In genomic region chr1:172162009-172162408, GRCm38 (mm10) we compare ENCODE assay signal across 10 mouse cellular contexts. TPM values are rescaled to one million over a fixed set of nuclear protein-coding genes. Genes with fewer than 3 reads are reported as not detected.
DNase-seq lines count a peak whose midpoint lies in the region; ATAC-seq and TF ChIP-seq lines count a peak whose summit lies in the region.
"Had no signal": no experiment of that assay in that cellular context is flagged by ENCODE, and none has a peak within 500 bp of the region (broad histone marks: within the 10 kb centered on the region; RNA-seq: fewer than 3 reads in every experiment).

No protein-coding gene starts in this region.

- H3K36me3 ChIP-seq in midbrain, postnatal 0 days (ENCODE audit: insufficient read depth, low read length): peaks cover 7% of the 10 kb centered on the region; the same call in 1 of the 2 replicates

- TF ChIP-seq CTCF in cerebellum, adult 2 months (IDR thresholded peaks at IDR 0.05; ENCODE audit: borderline replicate concordance, insufficient read depth, low read depth, low read length): peak; percentile 41; the same call in 1 of the 2 replicates
- TF ChIP-seq CTCF in midbrain, postnatal 0 days (IDR thresholded peaks at IDR 0.05): peak; percentile 79

- peak; percentile 27 for DNase-seq in adrenal gland, postnatal 10 days
- DNase-seq in adrenal gland, adult 18-20 months (ENCODE audit: low spot score in 2 of 2): no peak
- DNase-seq in left cerebral cortex, adult 18-20 months (ENCODE audit: low spot score in 2 of 2): peak; percentile 21 to 38
- DNase-seq in left cerebral cortex, adult 11 months (ENCODE audit: low spot score): no peak
- DNase-seq in cerebellum, adult 2 months: peak; percentile 58 to 69
- DNase-seq in induced T-regulatory cell, adult 2 months (ENCODE audit: low read depth): peak; percentile 64
- DNase-seq in midbrain, postnatal 0 days (ENCODE audit: low spot score): peak; percentile 65
- no peak for DNase-seq in adrenal gland, adult 2 months

- WGBS in cerebellum, adult 2 months: 88% methylated on average over 1 of the region's 1 CpGs
- 90% methylated on average over 1 of the region's 1 CpGs for WGBS in midbrain, postnatal 0 days

- H3K9ac ChIP-seq in midbrain, postnatal 0 days (replicated peaks; ENCODE audit: low read length, poor library complexity, severe bottlenecking): no peak overlapping the region
- H3K9ac ChIP-seq: limb, embryonic 13.5 days had no signal

- ATAC-seq in midbrain, postnatal 0 days (ENCODE audit: low FRiP score): no peak; the same call in 1 of the 2 replicates

- TF ChIP-seq POLR2A in cerebellum, adult 2 months (IDR thresholded peaks at IDR 0.05; ENCODE audit: borderline replicate concordance, insufficient read depth, low read length): no peak

- peaks cover 8% of the 10 kb centered on the region; the same call in 1 of the 2 replicates for H3K4me1 ChIP-seq in cerebellum, adult 2 months (ENCODE audit: control insufficient read depth, insufficient read depth, low read length)
- no peaks in the 10 kb centered on the region for H3K4me1 ChIP-seq in midbrain, postnatal 0 days (ENCODE audit: insufficient read depth, low read length)
- H3K4me1 ChIP-seq: limb, embryonic 13.5 days had no signal

- no peaks in the 10 kb centered on the region for H3K9me3 ChIP-seq in midbrain, postnatal 0 days (ENCODE audit: low read length)
- H3K9me3 ChIP-seq: limb, embryonic 13.5 days had no signal

- no peak overlapping the region for H3K4me2 ChIP-seq in midbrain, postnatal 0 days (ENCODE audit: low read depth, low read length, poor library complexity, severe bottlenecking)
- H3K4me2 ChIP-seq: limb, embryonic 13.5 days had no signal

- H3K27me3 ChIP-seq in cerebellum, adult 2 months (ENCODE audit: control insufficient read depth, insufficient read depth, low read length): no peaks in the 10 kb centered on the region
- no peaks in the 10 kb centered on the region for H3K27me3 ChIP-seq in midbrain, postnatal 0 days (ENCODE audit: insufficient read depth, low read length)
- H3K27me3 ChIP-seq: limb, embryonic 13.5 days had no signal

- no peak overlapping the region for H3K4me3 ChIP-seq in cerebellum, adult 2 months (replicated peaks; ENCODE audit: insufficient read depth, low read depth, low read length)
- H3K4me3 ChIP-seq in midbrain, postnatal 0 days (ENCODE audit: low read depth, low read length): no peak overlapping the region
- H3K4me3 ChIP-seq: erythroblast, embryonic 14.5 days; limb, embryonic 13.5 days had no signal

- no peak overlapping the region; the same call in 1 of the 2 replicates for H3K27ac ChIP-seq in cerebellum, adult 2 months (ENCODE audit: insufficient read depth, low read length)
- H3K27ac ChIP-seq in midbrain, postnatal 0 days (ENCODE audit: low read depth, low read length): no peak overlapping the region
- H3K27ac ChIP-seq: limb, embryonic 13.5 days had no signal

RNA-seq across cellular contexts. Expression of gene Dcaf8, which starts 14.1 kb away (rescaled TPM):
- total RNA-seq in adrenal gland, postnatal 10 days (2021): 100 to 1,000 TPM; 114 to 153 TPM
- total RNA-seq in adrenal gland, adult 18-20 months (2021): 100 to 1,000 TPM in 1 of 2 experiments, 10 to 100 TPM in 1; 98.5 to 125 TPM
- 100 to 1,000 TPM; 117 TPM for total RNA-seq in left cerebral cortex, adult 18-20 months (2021)
- 118 and 121 TPM in 2 replicates for polyA plus RNA-seq in cerebellum, adult 2 months (2012; rRNA removed)
- 64.6 and 72.8 TPM in 2 replicates for total RNA-seq in midbrain, postnatal 0 days (2014; rRNA removed)
- polyA plus RNA-seq in midbrain, postnatal 0 days (2015; fragmentation: Nextera tagmentation; extraction: Ambion mirVana): 66.8 and 67.6 TPM in 2 replicates
- 100 to 1,000 TPM; 110 to 120 TPM for total RNA-seq in adrenal gland, adult 2 months (2021)
- 61.1 and 64.8 TPM in 2 replicates for polyA plus RNA-seq in adrenal gland, adult 2 months (2012; rRNA removed)

RNA-seq across cellular contexts. Expression of gene Pex19, which starts 35.5 kb away (rescaled TPM):
- 100 to 1,000 TPM; 154 to 172 TPM for total RNA-seq in adrenal gland, postnatal 10 days (2021)
- total RNA-seq in adrenal gland, adult 18-20 months (2021): 100 to 1,000 TPM; 121 to 130 TPM
- 10 to 100 TPM; 87.3 to 87.5 TPM for total RNA-seq in left cerebral cortex, adult 18-20 months (2021)
- polyA plus RNA-seq in cerebellum, adult 2 months (2012; rRNA removed): 107 and 108 TPM in 2 replicates
- 154 and 200 TPM in 2 replicates for total RNA-seq in midbrain, postnatal 0 days (2014; rRNA removed)
- 140 and 146 TPM in 2 replicates for polyA plus RNA-seq in midbrain, postnatal 0 days (2015; fragmentation: Nextera tagmentation; extraction: Ambion mirVana)
- total RNA-seq in adrenal gland, adult 2 months (2021): 100 to 1,000 TPM; 112 to 114 TPM
- 104 and 114 TPM in 2 replicates for polyA plus RNA-seq in adrenal gland, adult 2 months (2012; rRNA removed)

RNA-seq across cellular contexts. Expression of gene Pea15a, which starts 44.6 kb away (rescaled TPM):
- 10 to 100 TPM; 65.7 to 80.4 TPM for total RNA-seq in adrenal gland, postnatal 10 days (2021)
- 10 to 100 TPM; 55.2 to 72.6 TPM for total RNA-seq in adrenal gland, adult 18-20 months (2021)
- total RNA-seq in left cerebral cortex, adult 18-20 months (2021): 100 to 1,000 TPM; 412 to 456 TPM
- 562 and 572 TPM in 2 replicates for polyA plus RNA-seq in cerebellum, adult 2 months (2012; rRNA removed)
- total RNA-seq in midbrain, postnatal 0 days (2014; rRNA removed): 311 and 342 TPM in 2 replicates
- 501 and 555 TPM in 2 replicates for polyA plus RNA-seq in midbrain, postnatal 0 days (2015; fragmentation: Nextera tagmentation; extraction: Ambion mirVana)
- total RNA-seq in adrenal gland, adult 2 months (2021): 10 to 100 TPM; 68.0 to 71.3 TPM
- polyA plus RNA-seq in adrenal gland, adult 2 months (2012; rRNA removed): 22.1 and 24.5 TPM in 2 replicates

RNA-seq across cellular contexts. Expression of gene Casq1, which starts 57.7 kb away (rescaled TPM):
- total RNA-seq in adrenal gland, postnatal 10 days (2021): 100 to 1,000 TPM in 1 of 2 experiments, 10 to 100 TPM in 1; 63.5 to 189 TPM
- 1 to 10 TPM in 1 of 2 experiments, under 1 TPM in 1; 0.66 to 1.9 TPM for total RNA-seq in adrenal gland, adult 18-20 months (2021)
- total RNA-seq in left cerebral cortex, adult 18-20 months (2021): under 1 TPM in 1 of 2 experiments, not detected in 1; 0.63 TPM
- polyA plus RNA-seq in cerebellum, adult 2 months (2012; rRNA removed): 3.8 and 3.9 TPM in 2 replicates
- total RNA-seq in midbrain, postnatal 0 days (2014; rRNA removed): 0.99 TPM in 1 of 2 replicates, not detected in the other
- 1.3 and 2.2 TPM in 2 replicates for polyA plus RNA-seq in midbrain, postnatal 0 days (2015; fragmentation: Nextera tagmentation; extraction: Ambion mirVana)
- under 1 TPM; 0.31 to 0.46 TPM for total RNA-seq in adrenal gland, adult 2 months (2021)
- polyA plus RNA-seq in adrenal gland, adult 2 months (2012; rRNA removed): 0.13 and 0.24 TPM in 2 replicates
- polyA plus RNA-seq: erythroblast, embryonic 14.5 days had no signal

Comparison
In these comparisons a context has a peak if more than half of its experiments do, and no peak if none do; other contexts are left out.
1. DNase-seq: peak in adrenal gland, postnatal 10 days (single experiment), left cerebral cortex, adult 18-20 months (2 of 2), cerebellum, adult 2 months (2 of 2), induced T-regulatory cell, adult 2 months (single experiment) and midbrain, postnatal 0 days (single experiment); none in adrenal gland, adult 18-20 months (0 of 2), left cerebral cortex, adult 11 months (single experiment) and adrenal gland, adult 2 months (single experiment).